Mouse (Mus musculus): ENCODE data around the gene Muc2. TPM values are rescaled to one million over a fixed set of nuclear protein-coding genes. Genes with fewer than 3 reads are reported as not detected.

Gene Muc2
- total and polyA plus RNA-seq, 3 experiments = not detected

GRCm38 (mm10) chr7:141752513-141752912 is 62.4 kb downstream of the Muc2 start:
- no peaks in the 10 kb centered on the region for H3K9me3 ChIP-seq (replicated peaks; ENCODE audit: low read length)
- in situ Hi-C loops (cut with MboI; ENCODE audit: low pct_ligation_motif_present, low pct_unique_long_range_greater_than_20kb, low sequenced_read_pairs) = loop anchor here (25.0 kb wide), 1 partner anchor 160 kb away; the partner anchor contains the start of gene Tollip
- no peak overlapping the region for H3K27ac ChIP-seq (ENCODE audit: insufficient read depth, low read depth)
- TF ChIP-seq TCF12 (IDR thresholded peaks at IDR 0.05; ENCODE audit: low read depth, low read length) (peak; percentile 9; the same call in 1 of the 2 replicates), GABPA (IDR thresholded peaks at IDR 0.05; ENCODE audit: insufficient replicate concordance, low read depth, low read length) (no peak)
- peak; percentile 43 for DNase-seq (ENCODE audit: extremely low read depth)
- H3K27me3 ChIP-seq (replicated peaks) = peaks cover 89% of the 10 kb centered on the region
- H3K9ac ChIP-seq (ENCODE audit: insufficient read depth, low read depth) = no peak overlapping the region
- H3K36me3 ChIP-seq (replicated peaks in 1 of 2; ENCODE audit: control insufficient read depth in 1 of 2, insufficient read depth in 1 of 2, low read length in 1 of 2) = no peaks in the 10 kb centered on the region
- no peaks in the 10 kb centered on the region for H3K79me2 ChIP-seq (replicated peaks; ENCODE audit: control insufficient read depth, extremely low read depth, insufficient read depth, poor library complexity, severe bottlenecking)
- H3K4me1 ChIP-seq (ENCODE audit: control insufficient read depth in 1 of 2, insufficient read depth in 2 of 2) = peaks cover 6 to 15% of the 10 kb centered on the region in 2 experiments
- H3K4me2 ChIP-seq (ENCODE audit: insufficient read depth, low read depth, poor library complexity, severe bottlenecking) = peak overlapping the region; percentile 4; the same call in 1 of the 2 replicates
- dilution Hi-C loops (cut with MboI; ENCODE audit: extremely low pct_ligation_motif_present, extremely low pct_unique_long_range_greater_than_20kb, low sequenced_read_pairs) = no loop called here
- no peak overlapping the region for H3K4me3 ChIP-seq (replicated peaks in 1 of 3; ENCODE audit: low read depth in 2 of 3, low read length in 2 of 3, poor library complexity in 1 of 3)

GRCm38 (mm10) chr7:141755831-141756230 is 65.7 kb downstream of the Muc2 start:
- TF ChIP-seq RAD21 (IDR thresholded peaks at IDR 0.05; ENCODE audit: low read depth, low read length) (peak; percentile 81), MYC (IDR thresholded peaks at IDR 0.05; ENCODE audit: low read depth, low read length) (no peak), SIN3A (IDR thresholded peaks at IDR 0.05; ENCODE audit: low read length) (no peak), USF2 (conservative IDR thresholded peaks at IDR 0.05; ENCODE audit: low read depth, low read length) (no peak), MAX (IDR thresholded peaks at IDR 0.05; ENCODE audit: low read length) (no peak), JUN (IDR thresholded peaks at IDR 0.05; ENCODE audit: insufficient read depth, low read depth, low read length) (no peak), MXI1 (IDR thresholded peaks at IDR 0.05; ENCODE audit: low read depth, low read length) (no peak), BHLHE40 (IDR thresholded peaks at IDR 0.05; ENCODE audit: low read depth, low read length) (no peak), NRF1 (IDR thresholded peaks at IDR 0.05; ENCODE audit: low read depth, low read length) (no peak), CTCF (conservative IDR thresholded peaks at IDR 0.05 in 1 of 2, IDR thresholded peaks at IDR 0.05 in 1 of 2; ENCODE audit: low read depth in 2 of 2, low read length in 2 of 2) (peak in 1 of 2 experiments; percentile 88; a peak in 3 of 4 replicates), E2F4 (IDR thresholded peaks at IDR 0.05; ENCODE audit: insufficient replicate concordance, low read depth, low read length) (no peak), SMC3 (IDR thresholded peaks at IDR 0.05; ENCODE audit: low read depth, low read length) (peak; percentile 68), ZC3H11A (IDR thresholded peaks at IDR 0.05; ENCODE audit: low read depth, low read length) (no peak), PAX5 (IDR thresholded peaks at IDR 0.05; ENCODE audit: low read length) (no peak), JUND (conservative IDR thresholded peaks at IDR 0.05; ENCODE audit: low read depth, low read length) (no peak), USF1 (IDR thresholded peaks at IDR 0.05; ENCODE audit: low read depth, low read length) (no peak)
- Histone ChIP-seq H3K4me1 (ENCODE audit: control insufficient read depth in 1 of 2, insufficient read depth in 2 of 2) (peaks cover 6 to 15% of the 10 kb centered on the region in 2 experiments), H3K4me2 (ENCODE audit: insufficient read depth, low read depth, poor library complexity, severe bottlenecking) (no peak overlapping the region), H3K27ac (ENCODE audit: insufficient read depth, low read depth) (no peak overlapping the region), H3K79me2 (replicated peaks; ENCODE audit: control insufficient read depth, extremely low read depth, insufficient read depth, poor library complexity, severe bottlenecking) (no peaks in the 10 kb centered on the region), H3K9ac (ENCODE audit: insufficient read depth, low read depth) (no peak overlapping the region), H3K36me3 (replicated peaks in 1 of 2; ENCODE audit: control insufficient read depth in 1 of 2, insufficient read depth in 1 of 2, low read length in 1 of 2) (no peaks in the 10 kb centered on the region), H3K9me3 (replicated peaks; ENCODE audit: low read length) (peaks cover 5% of the 10 kb centered on the region), H3K4me3 (replicated peaks in 1 of 3; ENCODE audit: low read depth in 2 of 3, low read length in 2 of 3, poor library complexity in 1 of 3) (no peak overlapping the region), H3K27me3 (replicated peaks) (peaks cover 93% of the 10 kb centered on the region)
- dilution Hi-C loops (cut with MboI; ENCODE audit: extremely low pct_ligation_motif_present, extremely low pct_unique_long_range_greater_than_20kb, low sequenced_read_pairs) (no loop called here), in situ Hi-C loops (cut with MboI; ENCODE audit: low pct_ligation_motif_present, low pct_unique_long_range_greater_than_20kb, low sequenced_read_pairs) (loop anchor here (25.0 kb wide), 1 partner anchor 156 kb away; the partner anchor contains the start of gene Tollip)
- DNase-seq (ENCODE audit: extremely low read depth) = peak; percentile 55
